Mouse (Mus musculus) neutrophil, adult 5-6 weeks (primary cell): ENCODE data around the gene Fetub. TPM values are rescaled to one million over a fixed set of nuclear protein-coding genes. Genes with fewer than 3 reads are reported as not detected.

Experiments used
- ATAC-seq: fragments of 151-379, 151-347 bp; 2 replicates; pipeline ENCODE4 v1.8.0; 2017; ENCODE audit warnings: mild to moderate bottlenecking, moderate TSS enrichment; ENCODE audit not compliant: insufficient number of reproducible peaks, poor library complexity, low FRiP score, severe bottlenecking; ENCODE audit errors: extremely low read depth
- total RNA-seq: library from RNA; stranded (forward); fragments of 200-1000 nt; gene quantifications from 2 replicates; pipeline ENCODE4 v1.2.3, GENCODE M21; 2017

Gene Fetub
- total RNA-seq, 1 experiment from 2014 or later = not detected

GRCm38 (mm10) chr16:22953069-22953468 is 34.9 kb downstream of the Fetub start:
- ATAC-seq = no peak

DNA sequence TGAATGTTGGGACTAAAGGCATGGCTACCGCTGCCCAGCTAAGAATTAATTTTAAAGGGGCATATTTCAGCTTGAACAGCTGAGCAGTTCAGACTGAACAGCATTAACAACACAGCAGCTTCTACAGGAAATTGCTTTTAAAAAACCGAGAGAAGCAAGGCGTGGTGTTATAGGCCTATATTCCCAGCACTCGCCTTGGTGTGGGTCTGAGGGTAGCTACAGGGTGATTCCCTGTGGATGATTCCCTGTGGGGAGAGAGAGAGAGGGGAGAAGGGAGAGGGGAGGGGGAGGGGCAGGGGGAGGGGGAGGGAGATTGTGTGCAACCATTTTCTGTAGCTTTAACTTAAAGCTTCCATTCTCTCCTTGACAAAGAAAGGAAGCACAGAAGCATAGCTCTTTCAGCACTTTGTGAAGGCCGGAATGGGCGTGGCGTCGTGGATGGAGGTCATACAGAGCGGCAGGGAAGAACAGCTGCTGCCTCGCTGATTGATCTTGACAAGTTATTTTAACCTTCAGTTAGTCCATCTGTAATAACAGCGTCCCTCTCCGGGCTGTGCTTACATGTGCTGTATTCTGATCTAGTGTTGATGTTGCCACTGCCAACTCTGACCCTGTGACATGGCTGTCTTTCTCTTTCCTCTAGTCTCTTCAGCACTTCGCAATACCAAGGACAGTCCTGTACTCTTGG is 37.4 kb downstream of the Fetub start:
- no peak for ATAC-seq

DNA sequence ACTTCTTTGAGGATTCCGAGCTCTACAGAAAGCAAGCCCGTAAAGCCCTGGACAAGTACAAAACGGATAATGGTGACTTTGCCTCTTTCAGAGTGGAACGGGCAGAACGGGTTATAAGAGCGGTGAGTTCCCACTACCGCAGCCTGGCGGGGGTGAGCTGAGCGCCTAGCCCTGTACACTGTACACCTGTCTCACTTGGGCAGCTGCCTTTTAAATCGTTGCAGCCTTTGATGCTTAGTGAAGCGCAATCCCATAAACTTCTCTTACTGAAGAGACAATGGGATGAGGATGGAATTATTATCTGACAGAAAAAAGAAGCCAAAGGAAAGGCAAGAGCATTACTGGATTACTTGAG is 37.9 kb downstream of the Fetub start:
- no peak for ATAC-seq

GRCm38 (mm10) chr16:22961073-22961472 is 42.9 kb downstream of the Fetub start:
- no peak for ATAC-seq

- no peak for ATAC-seq
Measured at GRCm38 (mm10) chr16:22962256-22962655, 44.1 kb downstream of the Fetub start.

DNA sequence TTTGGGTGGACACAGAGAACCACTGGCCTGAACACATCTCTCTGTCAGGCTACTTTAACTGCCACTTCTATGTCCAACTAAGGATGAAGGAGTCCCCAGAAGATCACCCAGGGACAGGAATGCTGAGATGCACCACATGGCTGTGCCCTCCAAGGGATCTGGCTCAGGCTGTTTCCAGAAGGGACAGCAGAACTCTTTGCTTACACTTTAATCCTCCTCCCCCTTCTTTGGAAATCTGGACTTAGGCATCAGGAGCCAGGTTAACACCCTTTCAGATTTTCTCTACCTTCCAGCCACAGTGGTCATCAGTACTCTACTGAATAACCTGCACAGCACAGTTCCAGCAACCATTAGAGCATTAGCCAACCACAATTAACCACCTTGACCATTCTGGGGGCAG is 45.2 kb downstream of the Fetub start:
- ATAC-seq = no peak

DNA sequence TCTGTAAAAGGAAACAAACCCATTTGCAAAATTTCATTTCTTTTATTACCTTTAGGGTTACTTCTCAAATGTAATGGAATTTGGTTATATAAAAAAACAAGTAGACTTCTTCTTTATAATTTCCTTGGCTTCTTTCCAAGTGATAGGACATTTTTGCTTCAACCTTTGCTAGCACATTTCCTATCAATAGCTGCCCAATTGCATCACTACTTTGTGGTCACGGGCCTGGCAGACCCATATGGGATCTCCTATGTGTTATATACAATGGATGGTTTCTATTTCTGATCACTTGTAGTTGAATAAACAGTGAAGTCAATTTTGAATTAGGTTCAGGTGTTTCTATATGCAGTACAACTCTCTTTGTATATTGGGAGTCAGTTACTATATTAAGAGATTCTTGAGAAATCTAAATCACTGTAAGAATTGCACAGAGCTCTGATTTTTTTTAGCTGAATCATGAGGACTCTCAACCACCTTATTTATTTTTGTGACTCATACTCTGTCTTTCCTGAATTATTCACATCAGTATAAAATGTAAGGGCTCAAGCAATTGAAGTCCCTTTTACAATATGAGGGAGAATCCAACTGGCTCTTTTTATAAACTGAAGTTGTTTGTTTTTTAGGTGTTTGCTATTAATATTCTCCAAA is 49.4 kb downstream of the Fetub start:
- no peak for ATAC-seq

Other genes starting within 250 kb of the Fetub start
- not detected in 2 replicates for gene Crygs, start 106.8 kb upstream of the Fetub start, total RNA-seq
- 19.2 and 22.8 TPM in 2 replicates for gene Tbccd1, start 60.7 kb upstream of the Fetub start, total RNA-seq
- 98.7 and 103 TPM in 2 replicates for gene Dnajb11, start 60.5 kb upstream of the Fetub start, total RNA-seq
- gene Ahsg, start 27.1 kb upstream of the Fetub start, total RNA-seq = not detected in 2 replicates
- not detected in 2 replicates for gene Hrg, start 32.7 kb downstream of the Fetub start, total RNA-seq
- gene Kng2, start 111.1 kb downstream of the Fetub start, total RNA-seq = not detected in 2 replicates
- gene Kng1, start 139.5 kb downstream of the Fetub start, total RNA-seq = not detected in 2 replicates
- gene Eif4a2, start 189.1 kb downstream of the Fetub start, total RNA-seq = 1,840 and 1,846 TPM in 2 replicates
- 6.8 and 7.1 TPM in 2 replicates for gene Rfc4, start 209.4 kb downstream of the Fetub start, total RNA-seq
- gene Adipoq, start 228.2 kb downstream of the Fetub start, total RNA-seq = not detected in 2 replicates